Mouse (Mus musculus) left cerebral cortex, postnatal 14 days (tissue): ENCODE results near the gene Olfr868. TPM values are rescaled to one million over a fixed set of nuclear protein-coding genes. Genes with fewer than 3 reads are reported as not detected.

Experiments used
- DNase-seq, 2 experiments: peaks; one replicate each; pipeline ENCODE4 v3.0.0; 2021 to 2022; ENCODE audit warnings: low spot score in 2 of 2, mixed read lengths in 1 of 2
- intact Hi-C: fragments of 180-260 bp; cut with DNase I; formaldehyde crosslinking; loops from one replicate; pipeline ENCODE4 v1.15.1; 2025
- long read RNA-seq, 2 experiments: library from polyadenylated mRNA; stranded (forward); transcript quantifications; one replicate each; pipeline ENCODE4 v2.0.0; 2021
- total RNA-seq, 2 experiments: library from RNA; stranded (reverse); gene quantifications; 2 replicates each; pipeline ENCODE4 v1.2.3; 2021

Olfr868 gene
- not detected for total RNA-seq
- long read RNA-seq, experiment 1 = 0 reads
- long read RNA-seq, experiment 2 = 0 reads

- intact Hi-C loops = no loop called here
- DNase-seq = no peak
Observed at GRCm38 (mm10) chr9:20098326-20098725, at the start of gene Olfr868. Gene Olfr868 (plus strand): TSS chr9:20098626.

GRCm38 (mm10) chr9:20057462-20057861, 41.0 kb upstream of the Olfr868 start, which contains the start of gene Olfr867:
Gene Olfr867 (minus strand): TSS chr9:20057562.
- intact Hi-C loops = no loop called here

GRCm38 (mm10) chr9:20070236-20070635, 28.2 kb upstream of the Olfr868 start:
- DNase-seq = no peak
- intact Hi-C loops = no loop called here

More at GRCm38 (mm10) chr9:20057462-20057861, 41.0 kb upstream of the Olfr868 start, which contains the start of gene Olfr867:
- no peak for DNase-seq

- intact Hi-C loops = no loop called here
- no peak for DNase-seq
Observed at GRCm38 (mm10) chr9:20071291-20071690, 27.1 kb upstream of the Olfr868 start.

- intact Hi-C loops = no loop called here
- DNase-seq = no peak
Observed at GRCm38 (mm10) chr9:20073523-20074177, 24.8 kb upstream of the Olfr868 start.

- intact Hi-C loops = no loop called here
- no peak for DNase-seq
Observed at GRCm38 (mm10) chr9:20128709-20129108, 30.3 kb downstream of the Olfr868 start, which contains the start of gene Olfr869. Gene Olfr869 (plus strand): TSS chr9:20129009.

GRCm38 (mm10) chr9:20149706-20150105, 51.3 kb downstream of the Olfr868 start:
- intact Hi-C loops = no loop called here
- DNase-seq = no peak

Other genes with a start within 250 kb of the Olfr868 start
- not detected for gene Olfr860, start 248.9 kb upstream of the Olfr868 start, total RNA-seq
- not detected for gene Olfr862, start 210.6 kb upstream of the Olfr868 start, total RNA-seq
- not detected for gene Olfr77, start 181.8 kb upstream of the Olfr868 start, total RNA-seq
- not detected for gene Olfr866, start 70.6 kb upstream of the Olfr868 start, total RNA-seq
- gene Olfr867, start 41.1 kb upstream of the Olfr868 start, total RNA-seq = not detected
- not detected for gene Olfr869, start 30.4 kb downstream of the Olfr868 start, total RNA-seq
- gene Olfr870, start 75.4 kb downstream of the Olfr868 start, total RNA-seq = not detected
- not detected for gene Olfr871, start 113.6 kb downstream of the Olfr868 start, total RNA-seq
- not detected for gene Olfr872, start 138.5 kb downstream of the Olfr868 start, total RNA-seq
- gene Olfr39, start 183.7 kb downstream of the Olfr868 start, total RNA-seq = not detected
- not detected for gene Olfr873, start 199.9 kb downstream of the Olfr868 start, total RNA-seq
- not detected for gene Olfr18, start 237.5 kb downstream of the Olfr868 start, total RNA-seq